Mouse (Mus musculus) left cerebral cortex, postnatal 14 days (tissue): ENCODE measurements around the gene Tesc. TPM values are rescaled to one million over a fixed set of nuclear protein-coding genes. Genes with fewer than 3 reads are reported as not detected.

Experiments
- DNase-seq, 2 experiments: peaks; one replicate each; pipeline ENCODE4 v3.0.0; 2021 to 2022; ENCODE audit warnings: low spot score in 2 of 2, mixed read lengths in 1 of 2
- intact Hi-C: fragments of 180-260 bp; cut with DNase I; formaldehyde crosslinking; loops from one replicate; pipeline ENCODE4 v1.15.1; 2025
- long read RNA-seq, 2 experiments: library from polyadenylated mRNA; stranded (forward); transcript quantifications; one replicate each; pipeline ENCODE4 v2.0.0; 2021
- total RNA-seq, 2 experiments: library from RNA; stranded (reverse); gene quantifications; 2 replicates each; pipeline ENCODE4 v1.2.3; 2021

Gene Tesc
- 10 to 100 TPM; 58.0 to 60.3 TPM for total RNA-seq
- long read RNA-seq, experiment 1, transcript Tesc-201 (8 exons, 1,031 nt), result major isoform, 64 of 115 reads
- long read RNA-seq, experiment 1, transcript Tesc-202 (8 exons, 981 nt), result minor isoform, 8 of 115 reads
- long read RNA-seq, experiment 1, transcript Tesc-203 (7 exons, 994 nt), result minor isoform, 39 of 115 reads
- long read RNA-seq, experiment 1, partial matches to known transcripts, result 3 of 115 reads
- long read RNA-seq, experiment 1, other reads (novel, unspliced or antisense), result 1 of 115 reads
- long read RNA-seq, experiment 2, transcript Tesc-202 (8 exons, 981 nt), result minor isoform, 6 of 71 reads
- long read RNA-seq, experiment 2, transcript Tesc-201 (8 exons, 1,031 nt), result major isoform, 33 of 71 reads
- long read RNA-seq, experiment 2, transcript Tesc-203 (7 exons, 994 nt), result minor isoform, 23 of 71 reads
- long read RNA-seq, experiment 2, partial matches to known transcripts, result 3 of 71 reads
- long read RNA-seq, experiment 2, other reads (novel, unspliced or antisense), result 6 of 71 reads

DNA sequence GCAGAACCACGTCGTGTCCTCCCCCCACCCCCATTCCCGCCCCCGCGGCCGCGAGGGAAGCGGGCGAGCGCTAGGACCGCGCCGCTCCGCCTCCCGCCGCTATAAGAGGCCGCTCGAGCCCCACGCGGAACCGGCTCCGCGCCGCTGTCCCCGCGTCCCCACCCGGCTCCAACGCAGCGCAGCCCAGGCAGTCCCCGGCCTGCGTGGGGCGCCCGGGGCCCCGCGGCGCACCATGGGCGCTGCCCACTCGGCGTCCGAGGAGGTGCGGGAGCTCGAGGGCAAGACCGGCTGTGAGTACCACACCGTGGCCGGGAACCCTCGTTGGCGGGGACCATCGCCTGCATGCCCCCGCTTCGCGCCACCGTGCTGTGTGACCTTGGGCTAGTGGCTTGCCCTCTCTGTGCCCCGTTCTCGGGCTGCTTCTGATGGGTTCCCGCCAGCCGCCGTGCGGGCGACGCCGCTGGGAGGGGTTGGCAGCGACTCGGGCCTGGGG is at the start of gene Tesc:
Gene Tesc (plus strand): TSS at position 46 of the 493 bp plus-strand sequence.
- intact Hi-C loops, result no loop called here

DNA sequence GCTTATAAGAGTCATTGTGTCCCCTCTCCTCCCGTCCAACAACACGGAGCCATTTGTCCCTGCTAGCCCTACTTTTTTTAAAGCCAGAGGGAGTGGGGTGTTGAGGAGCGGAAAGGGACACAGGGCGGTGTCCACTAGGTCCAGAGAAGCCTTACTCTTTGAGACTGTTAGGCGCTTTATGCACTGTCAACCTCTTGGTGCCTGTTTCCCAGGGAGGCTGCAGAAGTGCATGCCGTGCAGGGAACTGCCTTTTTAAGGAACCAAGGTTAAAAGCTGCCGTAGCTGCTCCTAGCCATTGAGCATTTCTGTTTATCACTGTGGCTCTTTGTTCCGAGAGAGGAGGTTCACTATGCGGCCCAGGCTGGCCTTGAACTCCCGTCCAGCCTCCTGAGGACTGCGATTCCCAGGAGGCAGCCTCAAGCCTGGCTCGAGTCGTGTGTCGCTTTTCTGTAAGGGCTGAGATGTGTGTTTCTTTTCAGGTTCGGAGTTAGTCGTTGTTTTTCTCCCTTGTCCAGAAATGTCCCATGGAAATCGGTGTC is 49.3 kb upstream of the Tesc start:
- intact Hi-C loops, result no loop called here
- DNase-seq, result no peak

More for the DNA sequence above, at the start of gene Tesc:
- peak in 1 of 2 experiments; percentile 38 for DNase-seq

DNA sequence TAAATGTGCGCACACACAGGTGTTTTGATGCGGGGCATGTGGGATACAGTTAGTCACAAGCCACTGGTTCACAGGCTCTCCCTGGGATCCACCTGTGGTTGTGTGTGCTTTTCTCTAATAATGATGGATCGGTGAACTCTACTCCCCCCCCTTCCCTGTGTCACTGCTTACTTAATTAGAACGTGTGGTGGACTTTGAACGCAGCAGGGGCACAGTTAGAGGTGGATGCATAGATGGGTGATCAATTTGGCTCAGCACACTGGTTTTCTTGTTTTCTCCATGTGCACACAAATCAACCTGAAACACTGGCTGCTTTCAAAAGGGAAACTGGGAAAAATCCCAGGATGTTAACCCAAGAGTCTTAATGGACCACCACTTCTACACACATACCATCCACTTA is 48.5 kb upstream of the Tesc start:
- intact Hi-C loops, result no loop called here

DNA sequence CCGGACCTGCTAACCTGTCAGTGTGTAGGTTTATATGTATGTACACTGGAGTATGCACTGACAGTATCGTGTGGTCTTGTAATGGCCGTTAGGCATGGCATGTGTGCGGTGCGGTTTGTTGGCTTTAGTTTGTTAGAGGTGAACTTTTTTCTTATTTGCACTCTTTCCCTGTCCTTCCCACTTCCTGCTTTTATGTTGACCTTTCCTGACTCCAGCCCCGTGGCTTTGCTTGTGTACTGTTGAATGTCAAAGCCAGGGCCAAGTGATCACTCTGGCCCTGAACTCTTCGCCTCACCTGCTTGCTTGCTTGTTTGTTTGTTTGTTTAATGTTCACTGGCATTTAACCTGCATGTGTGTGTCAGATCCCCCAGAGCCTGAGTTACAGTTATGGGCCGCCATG is 46.6 kb upstream of the Tesc start:
- intact Hi-C loops, result no loop called here
- DNase-seq, result no peak

More for the DNA sequence above, 48.5 kb upstream of the Tesc start:
- no peak for DNase-seq

DNA sequence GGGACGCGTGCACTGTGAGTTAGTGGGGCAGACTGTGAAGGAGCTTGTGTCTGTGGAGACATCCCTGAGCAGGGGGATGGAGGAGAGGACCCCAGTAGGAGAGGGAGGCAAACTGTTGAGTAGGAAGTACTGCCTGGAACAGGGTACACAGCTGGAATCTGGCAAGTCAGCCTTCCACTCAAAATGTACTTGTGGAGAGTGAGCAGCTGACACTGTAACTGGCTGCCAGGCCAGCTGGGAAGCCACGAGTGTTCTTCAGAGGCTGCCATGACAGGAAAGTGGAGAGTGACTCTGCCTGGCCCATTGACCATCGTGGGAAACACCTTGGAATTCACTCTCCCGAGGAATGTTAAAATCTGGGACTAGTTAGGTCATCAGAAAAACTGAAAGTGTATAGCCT is 45.6 kb upstream of the Tesc start:
- intact Hi-C loops, result no loop called here
- no peak for DNase-seq

DNA sequence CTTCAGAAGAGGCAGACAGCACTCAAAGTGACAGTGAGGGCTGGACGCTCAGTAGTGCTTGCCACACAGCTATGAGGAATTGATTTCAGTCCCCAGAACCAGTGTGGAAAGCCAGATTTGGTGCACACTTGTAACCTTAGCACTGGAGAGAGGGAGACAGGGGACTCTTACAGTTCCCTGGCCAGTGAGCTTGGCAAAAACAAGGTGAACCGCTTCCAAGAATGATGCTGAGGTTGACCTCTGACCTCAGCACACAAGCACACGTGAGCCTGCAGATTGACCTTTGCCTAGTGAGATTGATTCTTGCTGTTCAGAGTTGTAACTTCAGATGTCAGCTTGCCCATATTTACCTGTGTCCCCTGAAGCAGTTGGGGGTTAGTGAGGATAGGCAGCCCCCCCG is 41.2 kb upstream of the Tesc start:
- no peak for DNase-seq
- intact Hi-C loops, result no loop called here

DNA sequence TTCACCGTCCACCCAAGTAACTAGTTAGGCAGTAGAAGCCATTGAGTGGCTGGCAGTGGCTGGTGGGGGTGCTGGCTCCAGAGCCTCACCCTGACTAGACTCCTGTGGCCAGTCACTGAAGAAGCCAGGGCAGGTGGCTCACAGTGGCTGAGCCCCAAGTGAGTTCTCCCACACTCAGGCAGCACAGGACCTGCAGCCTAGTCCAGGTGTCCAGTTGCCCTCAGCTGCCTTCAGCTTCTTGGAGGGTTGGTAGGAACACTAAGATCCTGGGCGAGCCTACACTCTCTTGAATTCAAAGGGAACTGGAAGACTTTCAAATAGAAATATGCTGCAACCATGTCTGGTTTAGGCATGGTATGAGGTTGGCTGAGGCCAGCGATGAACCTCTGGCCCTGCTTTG is 39.7 kb upstream of the Tesc start:
- intact Hi-C loops, result no loop called here
- DNase-seq, result no peak

DNA sequence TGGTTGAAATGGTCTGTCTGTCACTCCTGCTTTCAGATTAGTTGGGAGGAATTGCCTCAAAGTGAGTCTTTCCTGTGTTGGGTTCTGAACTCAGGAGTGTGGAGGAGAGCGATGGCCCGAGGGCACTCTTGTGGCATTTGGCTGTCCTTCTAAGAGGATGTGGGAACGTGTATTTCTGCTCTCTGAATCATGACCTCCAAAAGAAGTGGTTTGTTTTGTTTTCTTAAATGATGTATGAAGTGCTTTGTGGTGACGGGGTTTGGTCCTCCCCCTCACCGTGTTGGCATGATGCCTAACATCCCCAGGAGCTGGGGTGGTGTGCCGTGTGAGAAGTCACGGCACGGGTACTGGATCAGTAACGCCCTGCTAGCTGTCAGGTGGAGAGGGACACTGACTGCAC is 39.2 kb upstream of the Tesc start:
- DNase-seq, result no peak
- intact Hi-C loops, result no loop called here

DNA sequence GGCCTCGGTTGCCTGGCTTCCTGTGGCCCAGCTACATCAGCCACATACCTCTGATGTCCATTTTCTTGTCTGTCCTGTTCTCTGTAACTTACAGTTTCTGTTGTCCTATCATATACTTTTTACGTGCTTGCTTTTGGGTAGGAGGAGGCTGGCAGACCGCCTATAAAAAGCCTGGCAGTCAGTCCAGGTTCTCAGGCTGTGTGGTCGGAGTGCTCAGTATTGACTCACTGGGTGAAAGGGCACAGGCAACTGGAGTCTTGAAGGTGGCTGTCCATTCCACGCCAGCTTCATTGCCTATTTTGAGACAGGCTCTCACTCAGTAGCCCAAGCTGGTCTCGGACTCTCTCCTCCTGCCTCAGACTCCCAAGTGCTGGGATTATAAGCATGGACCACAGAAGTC is 37.8 kb upstream of the Tesc start:
- DNase-seq, result no peak
- intact Hi-C loops, result no loop called here

DNA sequence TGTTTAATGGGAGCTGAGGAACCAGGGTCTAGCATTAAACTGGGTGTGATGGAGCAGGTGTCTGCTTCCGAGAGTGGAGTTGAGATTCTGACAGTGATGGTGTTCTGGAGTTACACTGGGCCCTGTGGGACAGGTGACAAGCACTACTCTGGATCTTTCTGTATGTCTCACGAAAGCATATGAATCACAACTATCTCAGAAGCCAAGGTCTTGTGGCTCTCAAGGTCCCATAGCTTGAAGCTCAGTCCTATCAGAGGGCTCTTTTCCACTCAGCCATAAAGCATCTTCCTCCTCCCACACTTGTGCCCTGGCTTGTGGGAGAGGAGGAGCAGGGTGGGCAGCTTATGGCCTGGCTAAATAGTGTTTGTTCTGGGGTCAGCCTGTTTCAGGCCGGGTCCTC is 36.6 kb upstream of the Tesc start:
- no peak for DNase-seq
- intact Hi-C loops, result no loop called here

DNA sequence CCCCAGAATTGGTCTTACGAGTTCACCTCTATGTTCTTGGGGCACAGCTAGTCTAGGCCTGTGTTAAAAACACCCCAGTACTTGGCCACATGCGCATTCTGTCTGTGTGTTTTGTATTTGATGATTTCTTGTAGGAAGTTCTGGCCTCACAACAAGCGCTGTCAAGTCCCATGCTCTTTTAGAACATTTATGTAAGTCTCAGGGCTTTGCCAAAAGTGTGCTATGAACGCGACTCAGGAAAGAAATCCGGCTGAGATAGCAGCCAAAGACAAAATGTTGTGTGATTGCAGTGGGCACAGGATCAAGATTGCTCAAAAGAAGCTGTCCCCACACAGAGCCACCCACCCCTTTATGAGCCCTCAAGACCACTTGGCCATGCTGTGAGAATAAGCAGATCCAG is 34.0 kb upstream of the Tesc start:
- intact Hi-C loops, result no loop called here
- peak; percentile 40 to 76 for DNase-seq

DNA sequence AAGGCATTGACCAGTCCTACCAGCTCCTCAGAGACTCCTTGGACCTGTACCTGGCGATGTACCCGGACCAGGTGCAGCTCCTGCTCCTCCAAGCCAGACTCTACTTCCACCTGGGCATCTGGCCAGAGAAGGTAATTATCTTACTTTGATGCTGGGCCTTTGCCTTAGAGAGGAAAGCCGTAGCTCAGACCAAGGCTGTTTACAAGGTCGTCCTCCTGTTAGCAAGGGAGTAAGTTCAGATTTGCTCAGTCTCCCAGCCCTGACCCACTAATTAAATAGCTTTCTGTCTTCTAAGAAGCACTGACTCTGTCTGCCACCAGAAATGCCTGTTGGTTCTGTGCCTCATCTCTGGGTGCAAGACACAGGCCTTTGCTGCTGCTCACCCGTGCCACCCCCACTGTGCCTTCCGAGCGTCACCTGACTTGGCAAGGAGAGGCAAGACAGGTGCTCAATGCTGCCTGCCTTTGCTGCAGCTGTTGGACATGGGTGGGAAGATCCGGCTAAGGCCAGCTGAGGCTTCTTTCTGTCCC is 32.1 kb upstream of the Tesc start:
- intact Hi-C loops, result no loop called here
- DNase-seq, result no peak

DNA sequence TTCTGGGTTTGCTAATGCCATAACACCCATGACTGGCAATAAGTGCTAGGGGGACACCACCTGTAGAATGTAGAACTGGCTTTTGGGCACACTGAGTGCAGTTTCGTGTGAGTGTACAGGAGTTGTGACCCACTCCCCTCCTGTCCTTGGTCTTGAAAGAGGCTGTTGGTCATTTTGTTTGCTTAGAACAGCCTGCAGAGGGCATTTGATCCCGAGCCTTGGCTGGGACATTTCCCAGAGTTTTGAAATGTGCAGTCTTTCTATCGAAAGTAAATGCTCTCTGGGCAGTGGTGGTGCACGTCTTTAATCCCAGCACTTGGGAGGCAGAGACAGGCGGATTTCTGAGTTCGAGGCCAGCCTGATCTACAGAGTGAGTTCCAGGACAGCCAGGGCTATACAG is 31.6 kb upstream of the Tesc start:
- intact Hi-C loops, result no loop called here

DNA sequence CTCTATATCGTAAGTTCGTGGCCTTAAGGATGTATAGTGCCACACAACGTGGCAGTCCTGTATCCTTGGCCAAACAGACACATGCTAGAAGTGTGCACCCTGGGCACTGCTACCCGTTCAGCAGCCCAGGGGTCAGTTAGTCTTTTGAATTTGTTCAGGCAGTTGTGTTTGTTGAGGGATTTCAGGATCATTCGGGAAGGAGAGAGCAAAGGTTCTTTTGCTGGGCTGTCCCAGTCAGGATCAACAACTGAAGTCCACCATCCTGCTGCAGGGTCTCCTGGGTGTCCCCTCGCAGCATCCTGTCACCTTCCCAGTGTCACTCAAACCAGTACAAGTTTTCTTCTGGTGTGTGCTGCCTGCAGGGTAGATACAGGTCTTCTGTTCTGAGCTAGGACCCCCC is 31.0 kb upstream of the Tesc start:
- no peak for DNase-seq
- intact Hi-C loops, result no loop called here

More for the DNA sequence above, 31.6 kb upstream of the Tesc start:
- no peak for DNase-seq

DNA sequence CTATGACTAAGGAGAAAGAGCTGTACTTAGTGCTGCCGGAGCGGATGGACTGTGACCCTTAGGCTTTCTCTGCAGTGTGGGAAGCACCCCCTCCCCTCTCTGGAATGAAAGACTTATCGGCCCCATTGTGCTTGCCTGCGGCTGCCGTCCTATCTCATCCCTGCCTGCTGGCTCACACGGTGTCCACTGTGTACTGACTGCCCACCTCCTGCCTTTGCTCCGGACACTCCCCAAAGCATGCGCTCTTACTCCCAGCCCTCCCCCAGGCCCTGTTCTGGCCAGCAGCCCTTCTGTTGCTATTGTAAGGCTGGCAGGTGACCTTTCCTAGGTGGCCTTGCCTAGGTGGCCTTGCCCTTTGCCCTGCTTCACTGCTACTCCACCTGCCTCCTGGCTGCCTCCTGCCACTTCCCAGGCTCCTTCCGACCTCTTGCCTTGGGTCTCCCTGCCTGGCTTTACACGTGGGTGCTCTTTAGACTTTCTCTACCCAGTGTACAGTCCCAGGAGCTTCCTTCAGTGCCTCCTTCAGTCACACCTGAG is 30.0 kb upstream of the Tesc start:
- no peak for DNase-seq
- intact Hi-C loops, result no loop called here

DNA sequence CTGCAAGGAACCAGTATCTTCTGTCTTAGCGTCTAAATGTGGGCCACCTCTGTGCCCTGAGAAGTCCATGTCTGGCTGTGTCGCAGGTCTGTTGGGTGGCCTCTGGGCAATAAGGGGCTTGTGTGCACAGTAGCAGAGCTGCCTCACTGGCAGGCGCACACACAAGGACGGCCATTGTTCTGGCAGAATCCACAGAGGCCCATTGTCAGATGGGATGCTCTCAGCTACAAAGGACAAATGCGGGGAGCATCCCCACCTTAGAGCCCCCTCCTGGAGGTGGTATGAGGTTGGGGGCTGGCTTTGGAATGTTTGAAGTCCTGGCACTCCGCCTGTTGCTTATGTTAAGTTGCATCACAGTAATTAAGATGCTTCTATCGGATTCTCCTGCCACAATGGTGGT is 28.5 kb upstream of the Tesc start:
- no peak for DNase-seq

DNA sequence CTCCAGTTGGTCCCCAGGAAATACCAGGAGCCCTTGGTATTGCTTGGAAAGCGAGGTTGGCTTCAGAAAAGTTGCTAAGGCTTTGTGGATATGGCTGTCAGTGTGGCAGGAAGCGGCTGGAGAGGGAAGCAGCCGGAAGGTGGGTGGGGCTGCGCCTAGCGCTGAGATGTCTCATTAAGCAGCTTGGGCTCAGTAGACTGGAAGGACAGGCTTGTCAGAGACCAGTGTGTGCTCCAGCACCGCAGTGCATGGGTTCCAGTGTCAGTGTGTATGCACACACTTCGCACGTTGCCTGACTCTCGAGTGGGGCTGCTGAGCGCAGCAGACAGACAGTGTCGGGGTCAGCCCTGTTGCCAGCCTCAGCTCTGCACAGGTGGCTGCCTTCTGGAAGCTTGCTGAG is 28.0 kb upstream of the Tesc start:
- peak in 1 of 2 experiments; percentile 44 for DNase-seq
- intact Hi-C loops, result no loop called here

More for the DNA sequence above, 28.5 kb upstream of the Tesc start:
- intact Hi-C loops, result no loop called here

DNA sequence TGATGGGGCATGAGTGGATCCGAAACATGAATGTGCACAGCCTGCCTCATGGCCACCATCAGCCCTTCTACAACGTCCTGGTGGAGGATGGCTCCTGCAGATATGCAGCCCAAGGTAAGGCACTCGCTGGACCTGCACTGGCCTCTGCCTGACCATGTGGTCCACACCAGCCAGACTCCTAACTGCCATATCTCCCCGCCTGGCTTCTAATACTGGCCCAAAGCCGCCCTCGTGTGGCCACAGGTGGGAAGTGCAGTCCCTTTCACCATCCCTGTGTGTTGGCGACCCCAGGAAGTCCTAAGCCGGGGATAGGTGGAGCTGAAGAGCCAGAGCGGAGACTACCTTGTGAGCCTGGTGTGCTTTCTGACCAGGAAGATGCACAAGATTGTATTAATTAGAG is 25.5 kb upstream of the Tesc start:
- intact Hi-C loops, result no loop called here
- DNase-seq, result peak; percentile 71 to 77

DNA sequence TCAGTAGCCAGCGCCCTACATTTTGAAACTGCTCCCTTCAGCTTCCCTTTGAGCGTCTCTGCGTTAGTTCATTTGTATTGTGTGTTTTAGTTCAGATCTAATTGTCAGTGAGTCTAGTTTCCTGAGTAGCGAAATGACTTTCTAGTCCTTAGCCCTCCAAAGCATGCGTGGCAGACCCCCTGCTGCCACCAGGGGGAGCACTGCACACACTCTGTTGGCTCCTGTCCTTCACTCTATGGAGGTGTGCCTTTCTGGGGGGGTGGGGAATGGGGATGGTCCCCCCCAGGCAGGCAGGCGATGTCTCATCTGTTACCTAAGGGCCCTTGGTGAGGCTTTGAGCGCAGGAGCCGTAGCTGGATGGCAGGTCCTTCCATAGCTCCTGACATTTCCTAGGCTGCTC is 22.9 kb upstream of the Tesc start:
- peak; percentile 77 to 83 for DNase-seq

DNA sequence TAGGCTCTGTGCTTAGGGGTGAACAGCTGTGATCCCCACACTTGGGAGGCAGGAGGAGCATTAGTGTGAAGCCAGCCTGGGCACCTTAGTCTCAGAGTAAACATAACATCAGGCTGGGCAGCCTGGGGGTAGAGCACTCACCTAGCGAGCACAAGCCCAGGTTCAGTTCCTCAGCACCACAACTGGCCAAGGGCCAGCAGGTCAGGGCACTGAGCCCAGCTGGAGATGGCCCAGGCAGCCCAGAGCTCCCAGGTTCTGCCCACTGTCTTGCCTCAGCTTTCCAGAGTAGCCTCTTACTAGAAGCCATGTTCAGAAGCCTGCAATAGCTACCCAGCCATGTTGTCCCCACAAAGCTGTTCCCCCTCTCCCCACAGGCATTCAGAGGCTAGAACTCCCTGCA is 21.8 kb upstream of the Tesc start:
- DNase-seq, result no peak
- intact Hi-C loops, result loop anchor here (2.0 kb wide), 1 partner anchor 63 kb away; no protein-coding TSS in a partner anchor

More for the DNA sequence above, 22.9 kb upstream of the Tesc start:
- intact Hi-C loops, result loop anchor here (2.0 kb wide), 1 partner anchor 64 kb away; no protein-coding TSS in a partner anchor
